Mouse (Mus musculus): ENCODE results near the gene Idh3g.

GRCm38 (mm10) chrX:73738155-73738554 is 48.5 kb downstream of the Idh3g start:
- TF ChIP-seq CTCF (IDR thresholded peaks at IDR 0.05; ENCODE audit: low read depth) (peak; percentile 40), EP300 (IDR thresholded peaks at IDR 0.05; ENCODE audit: low read depth) (no peak)
